Mouse (Mus musculus) ES-Bruce4 (cell line): Measurements from ENCODE around the gene Olfr485.
"Not testable (repeated sequence)": the region's sequence is repeated elsewhere in the genome, so short reads cannot be mapped to it uniquely, and the experiment has no call there.

Source experiments
- CTCF ChIP-seq: IDR thresholded peaks from one replicate; pipeline ENCODE4 v1.8.1; 2011; ENCODE audit warnings: low read depth, low read length
- EP300 ChIP-seq: IDR thresholded peaks from 2 replicates; pipeline ENCODE4 v1.6.1; 2011; ENCODE audit warnings: low read depth, low read length; ENCODE audit not compliant: insufficient read depth

DNA sequence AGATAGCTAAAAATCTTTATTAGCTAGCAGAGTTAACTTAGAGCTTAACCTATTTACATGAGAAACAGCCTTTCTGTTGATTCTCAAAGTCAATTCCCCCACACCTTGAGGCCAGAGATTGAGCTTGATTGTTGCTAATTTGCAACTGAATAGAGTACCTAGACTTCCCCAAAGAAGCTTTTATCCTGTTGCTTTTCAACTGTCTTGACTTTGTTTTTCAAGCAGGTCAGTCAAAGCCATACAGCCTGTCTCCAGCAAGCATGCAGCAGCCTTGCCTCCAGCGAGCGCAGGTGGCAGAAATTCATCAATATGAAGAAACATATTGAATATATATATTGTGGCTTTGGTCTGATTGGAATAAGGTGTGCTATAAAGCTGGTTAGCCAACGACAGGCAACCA, 36.7 kb upstream of the Olfr485 start:
- TF ChIP-seq CTCF = not testable (repeated sequence)
- TF ChIP-seq EP300 = peak; percentile 75
